Mouse (Mus musculus): ENCODE results near the gene Eya4.

Eya4 gene

DNA sequence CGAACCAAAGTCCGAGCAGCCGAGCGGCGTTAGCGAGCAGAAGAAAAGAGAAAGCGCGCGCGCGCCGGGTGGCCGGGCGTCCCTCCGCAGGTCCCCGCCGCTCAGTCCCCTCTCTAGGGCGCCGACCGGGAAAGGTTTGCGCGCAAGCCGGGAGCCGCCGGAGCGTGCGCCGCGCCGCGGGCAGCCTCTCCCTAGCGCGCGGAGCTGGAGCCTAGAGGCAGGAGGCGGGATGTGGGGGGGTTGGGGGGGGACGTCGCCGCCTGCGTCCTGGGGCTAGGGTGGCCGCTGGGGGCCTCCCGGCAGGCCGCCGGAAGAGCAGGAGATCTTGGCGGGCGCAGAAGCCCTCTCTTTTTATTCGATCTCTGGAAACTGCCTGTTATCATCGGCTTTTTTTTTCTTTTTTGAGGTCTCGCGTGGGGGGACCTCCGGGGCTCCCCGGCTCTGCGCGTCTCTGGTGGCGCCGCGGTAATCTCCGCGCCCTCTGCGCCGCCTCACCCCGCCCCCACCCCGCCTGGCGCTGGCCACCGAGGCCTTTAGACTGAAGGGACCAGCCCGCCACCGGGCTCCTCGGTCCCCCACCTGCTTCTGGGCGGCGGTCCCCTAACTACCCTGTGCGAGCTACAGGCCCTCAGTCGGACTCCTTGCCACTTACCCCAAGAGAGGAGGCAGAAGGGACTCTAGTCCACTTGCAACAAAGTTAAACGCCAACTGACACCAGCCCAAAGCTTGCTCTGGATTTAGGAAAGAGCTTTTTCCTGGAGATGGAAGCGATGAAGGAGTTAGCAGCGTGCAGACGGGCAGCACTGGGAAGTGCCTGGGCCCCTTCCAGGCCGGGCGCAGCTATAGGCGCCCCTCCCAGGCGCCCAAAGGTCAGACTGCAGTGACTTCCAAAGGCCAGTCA, at the start of gene Eya4:
TSS of gene Eya4 (minus strand) at position 776 of the 901 bp plus-strand sequence.
- peak in 1 of 2 experiments; percentile 16 for DNase-seq (ENCODE audit: low spot score in 2 of 2)

GRCm38 (mm10) chr10:23395399-23395798, 44.8 kb upstream of the Eya4 start:
- DNase-seq (ENCODE audit: low spot score in 2 of 2): no peak

- peak in 1 of 2 experiments; percentile 2 for DNase-seq (ENCODE audit: low spot score in 2 of 2)
These were observed 44.1 kb upstream of the Eya4 start for GRCm38 (mm10) chr10:23394556-23395245.

- no peak for DNase-seq (ENCODE audit: low spot score in 2 of 2)
These were observed 43.6 kb upstream of the Eya4 start for GRCm38 (mm10) chr10:23394152-23394551.

GRCm38 (mm10) chr10:23363866-23364265, 13.3 kb upstream of the Eya4 start:
- DNase-seq (ENCODE audit: low spot score in 2 of 2): no peak

DNA sequence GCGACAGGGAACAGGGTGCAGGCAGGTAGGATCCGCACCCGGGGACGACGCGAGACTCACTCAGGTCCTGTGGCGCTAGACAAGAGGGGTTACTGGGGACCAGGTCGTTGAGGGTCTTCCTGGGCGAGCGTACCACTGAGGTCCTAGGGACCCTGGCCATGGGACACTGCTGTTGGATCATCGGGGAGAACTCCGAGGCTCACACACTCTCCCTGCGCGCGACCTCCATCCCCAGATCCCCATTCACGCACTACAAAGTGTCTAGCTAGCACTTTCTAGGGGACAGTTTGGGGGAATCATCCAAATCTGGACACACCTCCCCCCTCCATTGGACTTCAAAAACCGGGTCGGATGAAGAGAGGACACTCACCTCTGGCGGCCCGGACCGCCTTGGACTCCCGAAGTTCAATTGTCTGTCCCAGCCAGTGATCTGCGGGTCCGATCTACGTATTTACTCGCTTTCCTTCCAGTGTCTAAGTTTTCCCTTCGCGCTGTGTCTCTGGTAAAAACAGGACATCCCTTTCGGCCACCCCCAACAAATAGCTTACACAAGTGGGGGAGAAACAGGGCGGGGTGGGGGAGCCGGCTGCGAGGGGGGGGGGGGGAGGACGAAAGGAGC, 1.1 kb downstream of the Eya4 start:
- DNase-seq (ENCODE audit: low spot score in 2 of 2): no peak

DNA sequence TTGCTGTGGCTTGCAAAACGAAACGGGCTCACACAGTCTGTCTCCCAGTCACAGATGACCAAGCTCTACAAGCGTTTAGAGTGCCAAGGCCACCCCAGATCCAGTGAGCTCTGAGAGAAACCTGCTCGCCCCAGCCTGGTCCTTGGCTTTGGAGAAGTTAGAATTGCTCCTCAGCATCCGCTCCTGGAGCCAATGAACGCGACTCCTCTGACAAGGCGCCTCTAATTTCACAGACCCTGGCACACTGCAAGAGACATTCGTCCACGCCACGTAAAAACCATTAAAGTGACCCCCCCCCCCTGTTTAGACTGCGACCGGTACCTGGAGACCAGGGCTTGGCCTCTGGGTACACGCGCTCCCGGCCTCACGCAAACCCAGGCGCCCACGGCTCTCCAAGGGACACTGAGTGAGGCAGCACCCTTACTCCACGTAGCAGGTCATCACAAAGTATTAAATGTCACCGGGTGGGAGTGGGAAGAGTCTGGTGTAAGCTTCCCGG, 1.6 kb downstream of the Eya4 start:
- no peak for DNase-seq (ENCODE audit: low spot score in 2 of 2)

GRCm38 (mm10) chr10:23348101-23348892, 2.3 kb downstream of the Eya4 start:
- DNase-seq (ENCODE audit: low spot score in 2 of 2): no peak

DNA sequence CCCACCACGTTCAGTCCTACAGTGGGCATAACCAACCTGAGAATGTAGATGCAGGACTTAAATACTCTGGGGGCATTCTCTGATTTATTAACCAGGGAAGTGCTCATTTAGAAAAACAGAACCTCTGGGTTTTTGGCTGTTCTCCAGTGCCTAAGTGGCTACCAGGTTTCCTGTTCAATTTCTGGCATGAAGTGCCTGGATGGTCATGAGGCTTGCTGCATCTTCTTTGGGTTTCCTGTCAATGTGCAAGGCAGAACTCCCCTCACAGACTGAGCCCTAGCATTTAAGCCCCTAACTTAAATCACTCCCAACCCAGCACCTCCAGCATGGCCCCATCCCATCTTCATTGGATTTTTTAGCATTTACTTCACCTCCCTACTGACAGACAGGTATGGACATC, 13.3 kb downstream of the Eya4 start:
- DNase-seq (ENCODE audit: low spot score in 2 of 2): no peak

DNA sequence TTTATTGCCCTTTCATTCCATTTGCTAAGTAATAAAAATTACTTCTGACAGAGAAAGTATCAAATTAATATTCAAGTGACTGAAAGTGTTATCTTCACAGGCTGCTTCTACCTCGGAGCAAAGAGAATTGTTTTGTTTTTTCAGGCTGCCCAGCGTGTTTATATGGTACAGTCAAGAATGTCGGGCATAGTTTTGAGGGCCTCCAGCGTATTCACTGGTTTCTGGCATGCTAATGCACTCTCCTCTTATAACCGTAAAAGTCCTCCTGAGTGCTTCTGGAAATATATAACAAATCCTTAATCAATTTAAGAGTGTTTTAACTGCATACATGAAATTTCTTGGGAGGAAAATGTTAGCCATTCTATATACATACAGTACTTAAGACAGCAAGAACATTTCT, 17.8 kb downstream of the Eya4 start:
- no peak for DNase-seq (ENCODE audit: low spot score in 2 of 2)

DNA sequence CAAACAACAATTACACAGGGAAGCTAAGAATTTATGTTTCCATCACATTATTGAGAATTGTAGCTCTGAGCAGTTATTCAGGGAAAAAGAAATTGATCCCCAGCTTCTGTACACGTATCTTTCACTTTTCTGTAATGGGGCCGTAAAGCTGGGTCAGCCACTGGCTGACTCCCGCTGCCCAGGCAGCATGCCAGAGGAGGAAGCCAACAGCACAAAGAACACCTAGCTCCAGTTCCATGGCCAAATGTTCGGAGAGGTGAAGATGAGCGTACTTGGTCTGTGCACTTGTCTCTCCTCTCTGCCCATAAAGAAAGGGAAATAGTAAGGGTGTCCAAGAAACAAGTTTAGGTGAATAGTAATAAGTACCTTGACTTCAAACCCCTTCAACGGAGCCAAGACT, 22.9 kb downstream of the Eya4 start:
- no peak for DNase-seq (ENCODE audit: low spot score in 2 of 2)

- DNase-seq (ENCODE audit: low spot score in 2 of 2): no peak
These were observed 28.3 kb downstream of the Eya4 start for GRCm38 (mm10) chr10:23322275-23322674.

DNA sequence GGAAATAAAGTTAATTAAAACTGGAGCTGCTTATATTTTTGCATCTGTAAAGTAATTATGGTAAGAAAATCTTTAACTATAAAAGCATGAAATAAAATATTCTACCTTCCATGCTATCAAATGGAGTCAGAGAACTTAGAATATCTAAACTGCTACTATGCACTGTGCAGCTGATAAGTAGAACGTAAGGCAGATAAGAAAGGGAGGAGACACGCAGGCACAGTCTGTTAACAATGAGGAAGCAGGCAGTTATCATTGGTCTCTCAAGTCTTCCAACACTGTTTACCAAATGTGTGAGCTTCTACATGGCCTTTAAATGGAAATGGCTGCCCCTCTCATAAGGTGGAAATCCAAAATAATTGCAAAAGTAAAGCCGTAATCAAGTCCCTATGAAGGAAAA, 55.0 kb downstream of the Eya4 start:
- no peak for DNase-seq (ENCODE audit: low spot score in 2 of 2)

DNA sequence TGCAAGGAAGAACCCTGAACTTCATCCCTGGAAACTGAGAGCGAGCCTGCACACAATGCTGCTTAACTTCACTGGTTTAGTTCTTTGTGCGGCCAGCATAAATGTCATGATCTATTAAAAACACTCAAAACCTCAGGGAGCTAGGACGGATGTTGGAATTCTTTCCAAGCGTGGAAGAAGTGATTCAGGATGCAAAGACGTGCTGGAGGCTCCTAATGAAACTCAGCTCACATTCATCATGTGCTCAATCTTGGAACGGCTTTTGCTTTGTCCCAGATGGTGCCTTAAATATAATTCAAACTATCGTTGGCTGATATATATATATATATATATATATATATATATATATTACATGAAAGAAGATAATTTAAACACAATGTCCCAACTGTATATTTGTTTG, 58.1 kb downstream of the Eya4 start:
- DNase-seq (ENCODE audit: low spot score in 2 of 2): no peak

- no peak for DNase-seq (ENCODE audit: low spot score in 2 of 2)
These were observed 73.2 kb downstream of the Eya4 start for GRCm38 (mm10) chr10:23277371-23277770.

GRCm38 (mm10) chr10:23271050-23271621, 79.5 kb downstream of the Eya4 start:
- DNase-seq (ENCODE audit: low spot score in 2 of 2): no peak

- no peak for DNase-seq (ENCODE audit: low spot score in 2 of 2)
These were observed 80.1 kb downstream of the Eya4 start for GRCm38 (mm10) chr10:23270502-23270901.

DNA sequence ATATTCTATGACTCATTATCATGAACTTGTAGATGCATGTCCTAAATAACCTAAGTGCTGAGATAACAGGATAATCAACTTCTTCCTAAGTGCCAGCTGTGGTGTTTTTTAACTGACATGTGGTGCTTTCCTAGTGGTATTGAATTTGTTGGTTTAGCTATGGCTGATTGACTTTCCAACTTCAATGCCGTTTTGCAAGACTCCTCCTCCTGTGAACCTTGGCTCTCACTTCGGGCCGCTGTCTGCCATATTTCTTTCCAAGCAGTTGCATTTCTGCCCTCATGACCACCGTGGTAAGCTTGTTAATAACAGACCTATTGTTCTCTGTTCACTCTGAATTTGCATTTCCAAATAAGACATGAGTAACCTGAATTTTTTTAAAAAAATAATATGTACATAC, 98.4 kb downstream of the Eya4 start:
- DNase-seq (ENCODE audit: low spot score in 2 of 2): no peak

DNA sequence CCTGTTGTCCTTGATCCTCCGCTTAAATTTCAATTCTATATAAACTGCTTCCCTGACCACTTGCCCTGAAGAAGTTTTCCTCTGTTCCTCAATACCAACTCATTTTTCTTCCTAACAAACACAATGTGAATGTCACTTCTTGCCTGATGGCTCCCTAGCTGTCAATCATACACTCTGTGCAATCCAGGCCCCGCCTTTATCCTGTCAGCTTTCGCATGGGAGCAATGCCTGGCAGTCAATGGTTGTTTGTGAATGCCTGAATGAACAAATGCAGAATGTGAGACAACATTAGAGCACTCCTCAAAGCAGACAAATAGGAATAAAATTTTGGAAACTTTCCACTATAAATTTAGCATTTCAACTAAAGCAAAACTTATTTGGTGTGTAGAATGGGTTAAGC, 104.1 kb downstream of the Eya4 start:
- no peak for DNase-seq (ENCODE audit: low spot score in 2 of 2)

- DNase-seq (ENCODE audit: low spot score in 2 of 2): no peak
These were observed 113.7 kb downstream of the Eya4 start for GRCm38 (mm10) chr10:23236918-23237317.

DNA sequence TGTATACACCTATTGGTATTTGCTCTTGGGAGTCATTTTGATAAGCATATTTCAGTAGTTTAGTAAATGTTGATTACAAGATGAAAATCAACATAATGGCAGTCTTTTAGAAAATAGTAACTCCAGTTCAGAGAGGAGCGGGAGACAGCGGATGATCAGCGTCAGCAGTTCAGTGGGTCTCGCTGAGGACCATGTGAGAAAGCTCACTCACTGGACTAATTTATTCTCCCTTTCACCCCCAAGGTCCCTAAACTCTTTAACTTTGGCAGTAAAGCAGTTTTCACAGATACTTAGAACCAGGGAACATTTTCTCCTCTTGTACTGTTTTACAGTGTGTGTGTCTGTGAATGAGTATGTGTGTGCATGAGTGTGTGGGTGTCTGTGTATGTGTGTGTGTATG, 115.2 kb downstream of the Eya4 start:
- DNase-seq (ENCODE audit: low spot score in 2 of 2): no peak
